Mouse (Mus musculus) hindbrain, embryonic 14.5 days (tissue): ENCODE measurements at regions not wholly inside any gene's neighbourhood (a gene's known extent, or its start where the extent isn't known, plus 50 kb on each side); places are given as distances from the start of the nearest gene placed in this dataset.
A peak's percentile ranks its signal among the peaks of the same experiment; 100 is the strongest.

Experiments used
- ATAC-seq: fragments of 200-750 bp; cut with Nextera tagmentation; 2 replicates; pipeline ENCODE4 v1.8.0; 2017; ENCODE audit warnings: moderate number of reproducible peaks, mild to moderate bottlenecking, moderate TSS enrichment, moderate library complexity; ENCODE audit not compliant: low FRiP score
- DNase-seq: peaks from one replicate; pipeline ENCODE4 v3.0.0-alpha.2; 2015; ENCODE audit warnings: low spot score
- H3K27ac ChIP-seq: fragments of 300-500 bp; sonication (generic); 2 replicates; pipeline ENCODE4 v1.5.1; 2014; ENCODE audit warnings: mild to moderate bottlenecking, moderate library complexity
- H3K27me3 ChIP-seq: fragments of 300-500 bp; sonication (generic); 2 replicates; pipeline ENCODE4 v1.6.1; 2014; ENCODE audit warnings: mild to moderate bottlenecking, low read length, mixed read lengths; ENCODE audit not compliant: control insufficient read depth, insufficient read depth
- H3K36me3 ChIP-seq: fragments of 300-500 bp; sonication (generic); replicated peaks from 2 replicates; pipeline ENCODE4 v1.6.1; 2014; ENCODE audit not compliant: control insufficient read depth, insufficient read depth
- H3K4me1 ChIP-seq: fragments of 300-500 bp; sonication (generic); replicated peaks from 2 replicates; pipeline ENCODE4 v1.6.1; 2014; ENCODE audit warnings: antibody characterized with exemption, low read length, mixed read lengths; ENCODE audit not compliant: control insufficient read depth, insufficient read depth
- H3K4me2 ChIP-seq: fragments of 300-500 bp; sonication (generic); replicated peaks from 2 replicates; pipeline ENCODE4 v1.6.1; 2014; ENCODE audit warnings: mild to moderate bottlenecking, moderate library complexity
- H3K4me3 ChIP-seq: fragments of 300-500 bp; sonication (generic); replicated peaks from 2 replicates; pipeline ENCODE4 v1.5.1; 2014; ENCODE audit warnings: mild to moderate bottlenecking, low read length
- H3K9ac ChIP-seq: fragments of 300-500 bp; sonication (generic); 2 replicates; pipeline ENCODE4 v1.6.1; 2014
- H3K9me3 ChIP-seq: fragments of 300-500 bp; sonication (generic); 2 replicates; pipeline ENCODE4 v1.6.1; 2016; ENCODE audit warnings: low read length; ENCODE audit not compliant: control insufficient read depth
- WGBS: fragments of 180-500 bp; shearing (Covaris S2); extraction: QIAGEN DNeasy Blood & Tissue Kit; methylation state at CpG from one replicate; pipeline ENCODE4 v1.1.7; 2014; 5-methylcytosine and 5-hydroxymethylcytosine counted together

- peak; percentile 58 for DNase-seq
- Histone ChIP-seq H3K9me3 (no peaks in the 10 kb centered on the region), H3K4me1 (peaks cover 21% of the 10 kb centered on the region), H3K36me3 (no peaks in the 10 kb centered on the region), H3K4me3 (no peak overlapping the region), H3K27me3 (no peaks in the 10 kb centered on the region), H3K27ac (no peak overlapping the region), H3K9ac (no peak overlapping the region), H3K4me2 (no peak overlapping the region)
- 82% methylated on average over 9 of the region's 9 CpGs for WGBS
- ATAC-seq = no peak
Measured at GRCm38 (mm10) chr7:64052400-64052799, 101.2 kb upstream of the Trpm1 start.

GRCm38 (mm10) chr7:64050826-64051401 is 102.7 kb upstream of the Trpm1 start:
- Histone ChIP-seq H3K27ac (no peak overlapping the region), H3K27me3 (no peaks in the 10 kb centered on the region), H3K9ac (no peak overlapping the region), H3K4me1 (peaks cover 21% of the 10 kb centered on the region), H3K4me2 (no peak overlapping the region), H3K36me3 (no peaks in the 10 kb centered on the region), H3K9me3 (no peaks in the 10 kb centered on the region), H3K4me3 (no peak overlapping the region)
- DNase-seq = no peak
- ATAC-seq = no peak
- WGBS = 90% methylated on average over 3 of the region's 3 CpGs

DNA sequence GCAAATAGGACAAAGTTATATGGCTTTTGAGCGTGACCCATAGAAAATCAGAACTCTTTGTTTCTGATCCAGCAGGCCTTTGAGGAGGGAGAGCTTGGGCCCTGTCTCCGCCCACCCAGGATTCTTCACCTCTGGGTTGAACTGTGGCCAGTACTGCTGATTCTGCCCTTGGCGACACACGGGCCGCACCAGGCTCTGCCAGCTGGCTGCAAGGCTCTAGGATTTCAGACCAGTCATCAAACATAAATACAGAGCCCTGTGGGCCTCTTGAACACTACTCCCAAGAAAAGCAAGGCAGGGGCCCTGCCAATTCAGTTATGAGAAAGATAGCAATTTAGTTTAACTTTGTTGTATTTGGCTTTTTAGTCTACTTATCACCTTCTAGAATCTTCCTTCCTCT is 103.4 kb upstream of the Trpm1 start:
- Histone ChIP-seq H3K27ac (no peak overlapping the region), H3K27me3 (no peaks in the 10 kb centered on the region), H3K4me2 (no peak overlapping the region), H3K9ac (no peak overlapping the region), H3K9me3 (no peaks in the 10 kb centered on the region), H3K36me3 (no peaks in the 10 kb centered on the region), H3K4me3 (no peak overlapping the region), H3K4me1 (peaks cover 21% of the 10 kb centered on the region)
- 63% methylated on average over 5 of the region's 5 CpGs for WGBS
- ATAC-seq = no peak
- DNase-seq = no peak

DNA sequence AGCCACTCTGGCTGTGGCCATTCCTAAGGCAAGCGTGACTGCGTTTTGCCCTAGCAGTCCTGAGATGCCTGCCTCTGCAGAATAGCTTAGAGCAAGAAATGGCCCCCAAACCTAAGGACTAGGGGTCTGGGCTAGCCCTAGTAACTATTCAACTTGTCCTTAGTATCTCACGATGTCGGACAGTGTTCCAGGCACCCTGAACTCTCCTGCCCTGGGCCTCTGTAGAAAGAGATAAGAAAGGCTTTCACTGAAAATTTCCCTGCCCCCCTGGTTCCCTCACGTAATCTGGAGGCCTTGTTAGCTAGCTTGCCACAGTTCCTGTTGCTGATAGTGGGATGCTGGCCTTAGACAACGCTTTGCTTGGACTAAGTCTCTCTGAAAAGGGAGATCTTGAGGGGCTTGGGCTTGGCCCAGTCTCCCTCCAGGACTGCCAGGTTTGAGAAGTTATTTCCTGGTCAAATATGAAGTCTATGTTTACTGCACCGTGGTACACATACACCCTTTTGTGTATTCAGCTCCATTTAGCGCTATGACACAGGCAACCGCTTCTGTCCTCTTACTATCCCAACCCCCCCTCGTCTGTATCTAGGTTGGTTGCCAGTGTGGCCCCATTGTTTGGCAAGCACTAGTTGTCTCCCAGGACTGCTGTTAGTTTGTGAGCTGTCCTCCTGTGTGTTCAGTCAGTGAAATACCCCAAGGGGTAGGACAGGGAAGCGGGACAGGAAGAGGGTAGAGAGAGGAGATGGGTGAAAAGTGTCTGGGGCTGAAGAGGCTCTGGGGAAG is 104.3 kb upstream of the Trpm1 start:
- H3K27ac ChIP-seq = 0 out of 2 replicates have a peak overlapping the region, but pooled peaks have one; percentile 62
- no peak; the same call in 1 of the 2 replicates for ATAC-seq
- no peak for DNase-seq
- no peaks in the 10 kb centered on the region for H3K27me3 ChIP-seq
- H3K9me3 ChIP-seq = no peaks in the 10 kb centered on the region
- no peaks in the 10 kb centered on the region for H3K36me3 ChIP-seq
- H3K4me3 ChIP-seq = peak overlapping the region; percentile 42
- peak overlapping the region; percentile 85 for H3K4me2 ChIP-seq
- WGBS = 64% methylated on average over 11 of the region's 11 CpGs
- peaks cover 21% of the 10 kb centered on the region for H3K4me1 ChIP-seq
- peak overlapping the region; percentile 73; the same call in 1 of the 2 replicates for H3K9ac ChIP-seq

GRCm38 (mm10) chr7:64048452-64049182 is 105.0 kb upstream of the Trpm1 start:
- Histone ChIP-seq H3K4me2 (peak overlapping the region; percentile 85), H3K9ac (peak overlapping the region; percentile 73), H3K4me1 (peaks cover 21% of the 10 kb centered on the region), H3K27ac (peak overlapping the region; percentile 62), H3K4me3 (peak overlapping the region; percentile 42), H3K27me3 (no peaks in the 10 kb centered on the region), H3K9me3 (no peaks in the 10 kb centered on the region), H3K36me3 (no peaks in the 10 kb centered on the region)
- 5% methylated on average over 21 of the region's 21 CpGs for WGBS
- DNase-seq = peak; percentile 73
- ATAC-seq = peak; percentile 92

DNA sequence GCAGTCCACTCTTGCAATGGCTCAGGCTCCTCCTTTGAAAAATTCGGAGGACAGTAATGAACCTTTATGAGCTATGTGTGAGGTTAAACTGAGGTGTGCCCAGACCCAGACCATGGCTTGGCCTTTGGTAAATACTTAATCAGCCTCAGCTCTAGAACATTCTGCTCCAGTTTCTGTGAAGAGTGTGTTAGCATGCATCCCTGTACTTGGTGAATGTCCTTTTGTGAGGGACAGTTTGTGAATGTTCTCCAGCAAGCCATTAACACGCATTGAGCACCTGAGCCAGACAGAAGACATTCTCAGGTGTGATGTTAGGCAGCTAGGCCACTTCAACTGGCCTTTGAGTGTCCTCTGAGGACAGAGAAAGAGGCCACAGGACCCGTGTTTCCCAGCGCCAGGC is 105.8 kb upstream of the Trpm1 start:
- no peak for ATAC-seq
- Histone ChIP-seq H3K4me1 (peaks cover 21% of the 10 kb centered on the region), H3K36me3 (no peaks in the 10 kb centered on the region), H3K27me3 (no peaks in the 10 kb centered on the region), H3K4me2 (peak overlapping the region; percentile 85; the same call in 1 of the 2 replicates), H3K9me3 (no peaks in the 10 kb centered on the region), H3K9ac (0 out of 2 replicates have a peak overlapping the region, but pooled peaks have one; percentile 73), H3K4me3 (no peak overlapping the region), H3K27ac (no peak overlapping the region)
- DNase-seq = no peak
- 90% methylated on average over 4 of the region's 4 CpGs for WGBS

GRCm38 (mm10) chr7:64045292-64045691 is 106.6 kb upstream of the Klf13 start:
- no peak overlapping the region for H3K4me2 ChIP-seq
- no peak overlapping the region for H3K27ac ChIP-seq
- no peak for DNase-seq
- no peaks in the 10 kb centered on the region for H3K9me3 ChIP-seq
- no peaks in the 10 kb centered on the region for H3K27me3 ChIP-seq
- H3K9ac ChIP-seq = no peak overlapping the region
- no peak for ATAC-seq
- H3K4me3 ChIP-seq = no peak overlapping the region
- WGBS = 80% methylated on average over 3 of the region's 3 CpGs
- peaks cover 19% of the 10 kb centered on the region for H3K4me1 ChIP-seq
- no peaks in the 10 kb centered on the region for H3K36me3 ChIP-seq

DNA sequence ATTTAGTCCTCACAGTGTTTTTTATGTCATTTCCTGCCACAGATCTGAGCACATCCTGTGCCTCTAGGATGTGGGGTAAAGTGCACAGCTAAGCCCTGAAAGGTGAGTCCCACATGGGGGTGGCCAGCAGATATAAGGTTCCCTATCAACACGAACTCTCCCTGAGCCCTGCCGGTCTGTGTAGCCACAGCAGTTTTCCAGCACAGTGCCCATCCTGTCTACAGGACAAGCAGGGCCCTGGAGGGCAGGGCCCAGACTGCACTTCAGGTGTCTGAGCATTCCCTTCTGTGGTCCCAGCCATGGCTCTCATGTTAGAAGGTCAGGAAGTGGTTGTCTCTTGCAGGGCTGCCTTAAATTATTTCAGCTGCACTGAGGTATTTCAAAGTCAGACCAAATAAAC is 104.3 kb upstream of the Klf13 start:
- 92% methylated on average over 2 of the region's 2 CpGs for WGBS
- no peaks in the 10 kb centered on the region for H3K36me3 ChIP-seq
- no peak overlapping the region for H3K4me3 ChIP-seq
- no peak overlapping the region for H3K4me2 ChIP-seq
- DNase-seq = no peak
- 0 out of 2 replicates have a peak overlapping the region, but pooled peaks have one; percentile 9 for H3K27ac ChIP-seq
- no peaks in the 10 kb centered on the region for H3K4me1 ChIP-seq
- ATAC-seq = no peak
- no peak overlapping the region for H3K9ac ChIP-seq
- no peaks in the 10 kb centered on the region for H3K27me3 ChIP-seq
- no peaks in the 10 kb centered on the region for H3K9me3 ChIP-seq

DNA sequence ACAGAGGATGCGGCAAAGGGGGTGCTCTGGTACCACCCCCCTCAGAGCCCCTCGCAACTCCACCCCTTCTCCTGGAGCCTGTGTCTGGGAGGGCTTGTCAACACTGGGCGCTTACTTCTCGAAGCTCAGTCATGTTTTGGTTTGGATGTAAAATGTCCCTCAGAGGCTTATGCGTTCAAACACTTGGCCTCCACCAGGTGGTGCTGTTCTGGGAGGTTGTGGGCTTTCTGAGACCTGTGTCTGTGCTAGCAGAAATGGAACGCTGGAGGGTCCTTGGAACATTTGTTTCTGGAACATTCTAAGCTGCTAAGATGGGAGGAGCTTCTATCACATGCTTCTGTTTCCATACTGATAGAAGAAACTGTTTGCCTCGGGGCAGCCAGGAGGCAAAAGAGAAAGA is 102.6 kb upstream of the Klf13 start:
- ATAC-seq = no peak
- Histone ChIP-seq H3K4me2 (no peak overlapping the region), H3K27ac (no peak overlapping the region), H3K4me1 (no peaks in the 10 kb centered on the region), H3K4me3 (no peak overlapping the region), H3K9ac (no peak overlapping the region), H3K36me3 (no peaks in the 10 kb centered on the region), H3K9me3 (no peaks in the 10 kb centered on the region), H3K27me3 (no peaks in the 10 kb centered on the region)
- no peak for DNase-seq
- 93% methylated on average over 7 of the region's 7 CpGs for WGBS
